Mouse (Mus musculus): ENCODE results near the gene Rab11fip2.

Gene Rab11fip2

DNA sequence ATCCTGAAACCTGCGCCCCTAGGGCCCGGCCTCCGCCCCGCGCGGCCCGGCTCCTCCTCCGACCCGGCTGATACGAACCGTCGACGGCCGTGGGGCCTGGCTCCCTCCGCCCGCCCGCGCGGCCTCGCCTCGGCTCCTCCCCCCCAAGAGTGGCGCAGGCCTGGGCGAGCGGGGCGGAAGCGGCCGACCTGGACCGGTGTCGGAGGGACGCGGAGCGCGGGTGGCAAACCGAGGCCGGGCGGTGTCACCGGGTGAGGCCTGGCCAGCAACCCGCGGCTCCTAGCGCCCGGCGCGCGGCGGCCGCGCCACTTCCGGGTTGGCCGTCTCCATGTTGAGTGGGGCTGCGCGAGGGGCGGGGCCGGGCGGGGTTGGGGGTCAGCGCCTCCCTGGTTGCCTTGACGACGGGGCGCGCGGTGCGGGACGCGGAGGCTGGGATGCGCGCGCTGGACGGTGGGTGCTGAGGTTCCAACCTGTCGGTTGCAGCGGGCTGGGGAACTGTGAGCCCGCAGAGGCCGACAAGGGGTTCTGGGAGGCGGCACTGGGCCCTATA lies at the start of gene Rab11fip2:
Gene Rab11fip2 (minus strand): TSS at position 333 of the 550 bp plus-strand sequence.
- DNase-seq = peak; percentile 70 to 71

DNA sequence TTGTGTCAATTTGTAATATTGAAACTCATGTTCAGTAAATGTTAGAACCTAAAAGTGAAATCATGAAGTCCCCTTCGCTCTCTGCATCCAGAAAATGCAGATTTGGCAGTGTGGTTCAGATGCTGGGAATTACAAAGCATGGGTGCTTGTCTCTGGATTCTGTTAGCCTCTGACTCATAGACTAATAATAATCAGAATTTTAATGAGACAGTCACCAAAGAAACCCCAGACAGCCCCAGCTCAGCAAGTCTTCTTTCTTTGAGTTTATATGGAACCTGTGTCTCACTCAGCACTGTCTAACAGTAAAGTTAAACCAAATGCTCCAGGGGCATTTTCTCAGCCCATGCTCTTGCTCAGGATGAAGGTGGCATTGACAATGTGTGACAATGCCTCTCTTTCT lies 38.1 kb upstream of the Rab11fip2 start:
- no peak for DNase-seq

DNA sequence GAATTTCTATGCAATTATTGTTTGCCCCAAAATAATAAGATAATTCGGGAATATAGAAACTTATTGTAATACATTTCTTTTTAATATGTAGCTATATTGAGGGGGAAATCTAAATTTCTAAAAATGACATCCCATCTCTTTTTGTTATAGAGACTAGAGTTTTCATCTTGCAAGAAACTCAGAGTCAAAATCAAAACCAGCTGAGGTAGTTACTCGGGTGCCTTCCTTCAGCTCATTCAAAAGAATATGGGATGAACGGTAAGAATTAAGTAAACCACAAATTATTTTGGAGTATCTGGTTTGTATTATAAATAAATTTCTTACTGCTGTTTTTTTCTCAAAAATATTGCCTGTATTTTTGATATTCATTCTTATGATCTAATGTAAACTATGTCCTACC lies 11.5 kb upstream of the Rab11fip2 start:
- no peak for DNase-seq

DNA sequence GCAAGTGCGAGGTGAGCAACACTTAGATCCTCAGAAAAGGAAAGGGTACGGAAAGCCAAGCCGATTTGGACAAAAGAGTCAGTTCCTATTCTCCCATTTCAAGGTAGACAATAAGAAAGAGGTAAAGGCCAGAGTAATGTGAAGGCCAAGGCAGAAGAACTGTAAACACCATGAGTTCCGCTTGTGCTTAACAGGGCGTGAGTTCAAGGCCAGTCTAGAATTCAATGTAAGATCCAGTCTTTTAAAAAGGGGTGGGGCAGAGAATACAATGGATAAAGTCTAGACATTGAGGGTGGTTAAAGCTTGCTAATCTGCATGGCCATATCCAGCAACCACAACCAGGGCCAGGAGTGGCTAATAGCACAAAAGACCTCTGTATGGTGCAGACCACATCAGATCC lies 6.3 kb upstream of the Rab11fip2 start:
- DNase-seq = no peak

DNA sequence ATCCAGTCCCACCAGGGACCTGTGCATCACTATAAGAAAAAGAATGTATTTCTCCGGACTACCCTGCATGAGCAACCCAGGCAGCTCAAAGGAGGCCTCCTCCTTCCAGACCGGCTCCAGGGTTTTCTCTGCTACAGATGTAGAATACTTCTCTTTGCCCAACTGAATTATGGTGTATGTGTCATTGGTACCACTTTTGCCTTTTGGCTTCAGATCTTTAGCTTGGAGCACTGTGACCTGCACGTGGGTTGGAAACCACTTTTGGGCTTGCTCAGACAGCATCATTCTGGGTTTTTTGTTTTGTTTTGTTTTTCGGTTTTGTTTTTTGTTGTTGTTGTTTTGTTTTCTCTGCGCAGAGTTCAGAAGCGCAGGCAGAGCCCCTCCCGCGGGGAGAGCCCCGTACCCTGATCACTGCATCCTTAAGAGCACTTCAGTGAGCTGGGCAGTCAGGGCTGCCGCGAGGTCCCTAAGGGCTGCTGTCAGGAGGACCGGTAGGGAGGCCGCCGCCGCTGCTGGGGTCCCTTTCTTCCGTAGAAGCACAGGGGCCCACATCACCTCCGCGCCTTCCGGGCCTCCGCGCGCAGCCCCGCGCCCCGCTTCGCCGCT lies 635 bp downstream of the Rab11fip2 start:
- peak; percentile 3 to 7 for DNase-seq

DNA sequence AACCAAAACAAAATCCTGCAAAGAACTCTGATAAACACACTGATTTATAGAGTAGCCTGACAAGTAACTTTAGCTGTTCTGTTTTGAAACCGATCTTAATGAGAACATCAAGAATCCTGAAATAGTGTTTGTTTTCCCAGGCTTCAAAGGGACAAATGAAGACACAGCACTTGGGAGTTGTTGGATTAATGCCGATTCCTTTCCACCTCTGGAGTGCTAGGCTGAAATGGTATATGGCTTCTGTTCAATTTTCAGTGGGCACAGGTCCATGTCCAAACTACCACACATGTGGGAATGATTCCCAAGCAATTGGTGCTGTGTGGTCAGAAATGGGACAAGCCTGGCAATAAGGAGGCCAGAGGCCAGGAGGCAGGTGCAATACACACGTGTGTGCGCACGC lies 3.7 kb downstream of the Rab11fip2 start:
- DNase-seq = no peak

DNA sequence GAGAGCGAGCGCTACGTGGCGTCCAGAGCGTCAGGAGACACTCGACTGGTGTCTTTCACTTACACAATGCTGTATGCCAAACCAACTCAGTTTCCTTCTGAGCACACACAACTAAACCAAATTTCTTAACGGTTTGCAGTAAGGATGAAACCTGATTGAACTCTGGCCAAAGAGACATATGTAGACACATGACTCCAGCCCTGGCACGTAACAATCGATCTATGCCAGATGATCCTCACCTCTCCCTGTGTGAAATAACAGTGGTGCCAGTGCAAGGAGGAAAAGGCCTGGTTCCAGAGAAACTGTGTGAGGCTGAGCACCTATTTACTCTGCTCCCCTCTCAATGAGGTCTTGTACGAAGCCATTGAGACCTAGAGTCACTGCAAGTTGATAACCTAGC lies 11.4 kb downstream of the Rab11fip2 start:
- DNase-seq = no peak

DNA sequence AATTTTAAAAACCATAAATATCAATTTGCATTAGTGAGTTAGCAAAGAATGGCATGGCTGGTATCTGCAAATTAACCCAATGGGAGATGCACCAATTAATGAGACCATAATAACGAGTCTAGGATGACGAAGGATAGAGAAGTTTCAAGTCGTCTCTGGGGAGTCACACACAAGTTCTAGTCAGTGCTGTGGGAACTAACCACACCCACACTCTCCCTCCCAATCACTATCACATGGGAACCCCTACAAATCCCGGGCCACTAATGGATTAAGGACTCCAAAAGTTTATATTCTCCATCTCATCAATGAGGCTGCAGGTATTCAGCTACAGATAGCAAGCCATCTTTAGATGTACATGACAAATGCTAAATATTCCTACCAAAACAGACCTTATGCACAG lies 14.8 kb downstream of the Rab11fip2 start:
- DNase-seq = no peak

DNA sequence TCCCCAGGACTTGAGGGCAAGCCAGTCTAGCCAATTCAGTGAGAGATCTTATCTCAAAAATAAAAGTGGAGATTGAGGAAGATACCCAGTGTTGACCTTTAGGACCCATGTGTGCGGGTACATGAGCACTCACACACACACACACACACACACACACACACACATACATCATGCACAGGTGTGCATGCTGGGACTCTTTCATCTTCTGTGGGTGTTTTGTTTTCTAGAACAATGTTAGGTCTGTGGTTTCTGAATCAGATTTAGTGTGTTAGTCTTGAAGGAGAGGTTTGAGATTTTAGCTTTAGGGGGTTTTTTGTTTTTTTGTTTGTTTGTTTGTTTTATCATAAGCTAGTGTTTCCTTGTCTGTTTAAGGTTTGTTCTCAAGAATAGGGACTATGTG lies 17.3 kb downstream of the Rab11fip2 start:
- DNase-seq = no peak

DNA sequence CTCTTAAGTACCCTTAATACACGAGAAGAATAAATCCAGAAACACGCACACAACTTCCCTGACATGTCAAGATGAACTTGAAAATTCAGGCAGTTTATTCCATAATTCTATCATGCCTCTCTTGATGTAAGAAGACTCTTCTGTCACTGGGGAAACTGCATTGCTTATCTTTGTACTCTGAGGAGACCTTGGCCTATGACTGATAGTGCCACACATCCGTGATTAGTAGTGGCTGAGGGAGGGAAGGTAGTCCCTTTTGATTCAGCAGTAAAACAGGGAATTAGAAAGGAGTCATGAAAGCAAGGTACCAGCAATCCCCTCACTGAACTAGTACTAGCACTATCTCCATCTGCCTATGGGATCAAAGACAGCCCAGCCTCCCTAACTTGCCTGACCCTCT lies 22.6 kb downstream of the Rab11fip2 start:
- DNase-seq = no peak

DNA sequence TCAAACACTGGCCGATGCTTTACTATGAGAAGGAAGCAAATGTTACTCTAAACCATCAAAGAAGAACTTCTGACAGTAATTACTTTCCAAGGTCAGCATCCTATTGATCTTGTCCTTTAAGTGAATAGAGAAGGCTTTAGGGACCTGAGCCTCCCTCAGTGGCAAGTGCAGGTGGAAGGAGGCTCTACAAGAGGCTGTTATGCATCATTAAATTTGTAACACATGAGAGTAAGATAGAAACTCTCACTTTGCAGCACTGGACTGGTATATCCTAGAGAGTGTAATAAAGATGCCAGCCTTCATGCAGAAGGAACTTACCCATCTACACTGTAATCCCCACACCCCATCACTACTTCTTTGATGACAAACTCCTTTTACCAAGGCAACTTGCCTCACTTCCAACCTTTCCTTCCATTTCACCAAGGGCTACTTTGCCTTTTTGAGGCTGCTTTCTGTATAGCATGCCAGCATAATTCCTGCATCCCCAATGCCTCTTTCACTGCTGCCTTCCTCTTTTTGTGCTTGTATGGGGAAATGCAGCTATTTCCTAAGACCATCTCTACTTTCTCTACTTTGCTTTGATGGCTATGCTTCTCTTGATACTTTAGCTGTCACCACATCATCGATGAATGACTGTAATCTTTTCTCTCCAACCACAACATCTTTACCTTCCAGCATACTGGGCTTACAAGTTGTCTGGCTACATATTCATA lies 25.4 kb downstream of the Rab11fip2 start:
- DNase-seq = no peak

DNA sequence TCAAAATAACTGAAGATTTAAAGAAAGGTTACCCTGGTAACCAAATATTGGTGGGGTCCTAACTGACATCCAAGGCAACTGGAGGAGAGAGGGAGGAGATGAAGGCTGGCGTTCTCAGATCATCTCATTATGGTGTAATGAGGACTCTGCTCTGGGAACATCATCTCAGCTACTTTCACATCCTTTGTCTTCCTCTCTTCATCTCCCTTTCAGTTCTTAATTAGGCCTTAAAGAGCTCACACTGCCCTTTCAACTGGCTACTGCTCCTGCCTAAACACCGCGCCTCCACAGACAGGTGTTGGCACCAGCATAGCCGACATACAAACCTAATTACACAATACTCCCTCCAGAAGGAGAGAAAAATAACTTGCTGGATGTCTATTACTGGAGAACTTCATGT lies 31.9 kb downstream of the Rab11fip2 start:
- DNase-seq = no peak

DNA sequence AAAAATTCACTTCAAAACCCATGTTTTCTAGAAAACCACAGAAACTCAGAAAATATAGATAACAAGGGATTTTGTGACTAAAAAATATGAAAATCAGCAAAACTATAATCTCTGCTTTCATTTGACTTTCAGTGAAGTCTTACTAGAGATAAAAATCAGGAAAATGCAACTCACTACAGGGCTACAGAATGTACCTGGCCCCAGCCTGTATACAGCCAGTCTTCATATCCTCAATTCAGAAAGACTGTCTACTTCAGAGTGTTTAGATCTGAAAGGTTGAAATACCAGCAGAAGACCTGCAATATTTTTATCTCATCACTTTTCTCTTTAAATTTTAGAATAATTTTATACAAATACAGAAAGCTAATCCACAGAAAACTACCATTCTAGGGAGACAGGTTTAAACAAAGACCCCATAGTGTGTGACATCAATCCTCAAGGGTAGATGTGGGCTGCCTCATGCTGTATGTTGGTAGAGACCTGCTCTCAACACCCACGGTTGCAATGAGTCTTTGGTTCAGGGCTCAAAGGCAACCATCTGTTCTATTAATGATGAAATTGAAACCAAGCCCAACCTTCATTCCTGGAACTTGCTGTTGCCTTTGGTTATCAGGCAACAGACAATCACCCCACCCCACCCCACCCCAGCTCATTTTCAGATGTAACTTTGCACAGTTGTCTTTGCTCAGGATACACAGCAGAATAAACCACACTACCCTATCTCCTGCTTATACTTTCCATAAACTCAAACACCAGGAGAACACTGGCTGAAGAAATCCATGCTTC lies 38.0 kb downstream of the Rab11fip2 start:
- no peak for DNase-seq

DNA sequence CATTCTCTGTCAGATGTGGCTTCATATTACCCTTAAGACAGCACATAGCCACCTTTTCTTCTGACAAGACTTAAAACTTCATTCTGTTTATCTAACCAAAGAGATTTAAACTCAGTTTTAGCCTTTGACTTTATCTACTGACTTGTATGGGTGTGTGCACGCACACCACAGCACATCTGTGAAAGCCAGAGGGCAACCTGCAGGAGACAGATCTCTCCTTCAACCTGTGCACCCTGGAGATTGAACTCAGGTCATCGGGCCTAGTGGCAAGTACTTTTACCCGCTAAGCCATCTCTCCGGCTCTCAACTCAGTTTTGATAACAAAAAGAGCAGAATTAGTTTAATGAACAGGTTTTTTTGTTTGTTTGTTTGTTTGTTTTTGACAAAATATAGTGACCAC lies 43.5 kb downstream of the Rab11fip2 start:
- no peak for DNase-seq

DNA sequence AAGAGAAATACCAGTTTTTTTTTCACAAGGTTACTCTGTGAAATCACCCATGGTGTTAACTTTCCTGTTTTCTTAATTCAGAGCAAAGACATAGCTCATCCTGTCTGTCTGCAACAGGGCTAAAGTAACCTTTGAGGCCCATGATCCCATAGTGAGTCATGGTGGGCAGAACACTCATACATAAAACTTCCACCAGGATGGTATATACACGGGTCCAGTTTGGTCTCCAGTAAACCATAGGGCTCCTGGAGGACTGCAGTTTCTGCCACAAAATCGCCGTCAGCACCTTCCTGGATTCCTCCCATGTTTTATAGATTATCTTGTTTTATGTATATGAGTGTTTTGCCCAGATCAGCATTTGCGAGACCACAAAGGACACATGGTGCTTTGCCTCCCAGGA lies 45.2 kb downstream of the Rab11fip2 start:
- no peak for DNase-seq

DNA sequence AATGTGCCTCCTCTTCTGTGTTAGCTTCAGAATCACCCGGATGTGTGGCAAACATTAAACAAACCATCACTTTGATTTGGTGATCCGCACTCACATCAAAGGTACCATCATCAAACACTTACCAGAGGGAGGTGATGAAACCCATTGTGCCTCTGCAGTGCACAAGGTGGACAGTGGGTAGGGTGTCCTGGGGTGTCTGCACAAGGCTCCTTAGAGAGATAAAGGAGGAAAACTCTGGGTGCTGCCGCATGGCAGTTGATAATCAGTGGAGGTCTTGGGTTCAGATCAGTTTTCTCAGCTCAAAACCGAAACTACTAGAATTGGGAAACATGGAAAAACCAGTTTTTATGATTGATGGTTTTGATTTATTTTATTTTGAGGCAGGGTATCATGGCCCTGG lies 54.1 kb downstream of the Rab11fip2 start:
- DNase-seq = no peak

DNA sequence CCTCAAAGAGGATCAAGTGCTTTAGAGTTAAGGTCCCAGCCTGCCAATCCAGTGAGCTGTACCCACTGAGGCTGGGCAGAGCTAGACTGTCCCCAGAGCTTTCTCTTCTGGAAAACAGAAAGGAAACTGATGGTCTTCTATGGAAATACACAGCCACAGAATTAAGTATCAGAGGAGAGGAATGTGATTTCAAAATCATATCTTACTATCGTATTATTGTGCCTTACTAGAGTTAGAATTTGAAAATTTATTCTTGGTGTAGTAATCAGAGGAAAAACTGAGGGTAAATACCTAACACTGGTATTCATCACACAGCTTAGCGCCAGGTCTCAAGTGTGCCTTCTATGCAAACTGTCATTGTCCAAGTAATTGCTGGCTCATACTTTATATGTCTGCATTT lies 54.6 kb downstream of the Rab11fip2 start:
- DNase-seq = no peak

DNA sequence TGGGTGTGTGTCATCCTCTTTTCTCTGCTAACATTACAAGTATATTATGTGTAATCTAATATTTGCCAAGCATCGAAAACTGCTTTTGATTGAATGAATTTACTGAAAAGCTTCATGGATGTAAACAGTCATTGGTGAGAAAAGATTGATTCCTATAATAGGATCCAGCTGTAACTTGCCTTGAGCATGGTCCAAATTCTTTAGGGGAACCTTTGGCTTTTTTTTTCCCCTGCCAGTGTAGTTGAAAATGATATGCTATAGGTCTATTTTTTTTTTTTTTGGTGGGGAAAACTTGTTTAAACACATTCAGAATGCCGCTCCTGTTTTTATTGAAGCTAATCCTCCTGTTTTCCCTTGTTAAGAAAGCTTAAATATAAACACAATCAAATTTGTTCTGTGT lies 55.6 kb downstream of the Rab11fip2 start:
- DNase-seq = no peak

DNA sequence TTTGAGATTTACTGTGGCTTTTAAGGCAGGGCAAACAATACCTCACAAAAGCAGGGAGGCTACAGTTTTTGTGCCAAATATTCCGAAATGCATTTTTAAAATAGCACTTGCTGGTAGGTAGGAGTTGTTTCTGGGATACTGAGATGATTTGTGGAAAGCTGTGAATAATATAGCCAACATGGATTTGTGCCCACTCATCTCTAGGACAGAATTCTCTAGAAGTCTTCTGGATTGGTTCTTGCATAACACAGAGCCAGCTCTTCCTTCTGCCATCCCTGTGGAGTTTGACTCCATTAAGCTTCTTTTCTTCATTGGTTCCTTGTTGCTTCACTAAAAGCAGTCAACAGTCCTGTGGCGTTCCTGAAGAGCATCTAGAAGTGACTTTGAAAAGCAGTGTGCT lies 58.2 kb downstream of the Rab11fip2 start:
- DNase-seq = no peak

DNA sequence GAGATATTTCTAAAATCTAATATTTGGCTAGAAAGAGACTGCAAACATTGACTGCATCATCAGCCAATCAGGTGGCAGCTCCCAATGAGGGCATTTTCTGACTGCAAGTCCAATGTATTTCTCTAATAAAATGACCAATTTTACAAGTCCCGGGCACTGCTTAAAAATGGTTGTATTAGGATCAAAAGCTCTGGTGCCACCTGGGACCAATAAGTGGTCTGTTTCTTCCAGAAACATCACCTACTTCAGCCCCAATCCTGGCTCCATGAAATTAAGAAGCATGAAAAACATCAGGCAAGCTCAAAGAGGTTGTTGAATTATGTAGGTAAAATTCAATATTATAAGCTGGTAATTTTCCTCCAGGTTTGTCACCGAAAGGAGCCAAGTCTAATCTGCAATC lies 66.2 kb downstream of the Rab11fip2 start:
- no peak for DNase-seq

DNA sequence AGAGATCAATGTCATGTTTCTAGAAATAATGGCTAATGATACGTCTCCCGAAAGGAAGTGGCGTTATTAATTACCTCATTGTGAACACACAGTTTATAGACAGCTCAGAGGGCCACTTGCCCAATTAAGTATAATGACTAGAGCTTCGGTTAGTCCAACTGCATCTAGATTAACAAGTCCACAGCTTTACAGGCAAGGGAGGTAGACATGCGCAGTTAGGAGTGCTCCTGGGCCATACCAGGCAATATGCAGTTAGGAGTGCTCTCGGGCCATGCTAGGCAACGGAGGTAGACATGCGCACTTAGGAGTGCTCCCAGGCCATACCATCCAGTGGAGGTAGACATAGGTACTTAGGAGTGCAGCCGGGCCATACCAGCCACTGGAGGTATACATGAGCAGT lies 76.8 kb downstream of the Rab11fip2 start:
- no peak for DNase-seq

DNA sequence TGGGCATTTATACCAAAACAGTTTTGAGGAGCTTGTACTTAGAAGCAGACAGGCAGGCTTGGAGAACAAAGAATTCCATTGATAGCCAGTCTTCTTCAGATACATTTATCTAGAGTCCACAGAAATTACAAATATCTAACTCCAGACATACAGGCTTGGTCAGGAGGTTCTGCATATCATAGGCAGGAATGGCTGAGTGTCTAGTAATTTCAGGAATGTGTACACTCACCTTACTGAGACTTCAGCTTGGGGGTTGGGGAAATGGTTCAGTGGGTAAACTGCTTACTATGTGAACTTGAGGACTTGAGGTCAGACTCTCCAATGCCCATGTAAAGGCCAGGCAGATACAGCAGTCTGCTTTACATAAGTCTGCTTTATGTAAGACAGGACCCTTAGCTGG lies 81.0 kb downstream of the Rab11fip2 start:
- no peak for DNase-seq

DNA sequence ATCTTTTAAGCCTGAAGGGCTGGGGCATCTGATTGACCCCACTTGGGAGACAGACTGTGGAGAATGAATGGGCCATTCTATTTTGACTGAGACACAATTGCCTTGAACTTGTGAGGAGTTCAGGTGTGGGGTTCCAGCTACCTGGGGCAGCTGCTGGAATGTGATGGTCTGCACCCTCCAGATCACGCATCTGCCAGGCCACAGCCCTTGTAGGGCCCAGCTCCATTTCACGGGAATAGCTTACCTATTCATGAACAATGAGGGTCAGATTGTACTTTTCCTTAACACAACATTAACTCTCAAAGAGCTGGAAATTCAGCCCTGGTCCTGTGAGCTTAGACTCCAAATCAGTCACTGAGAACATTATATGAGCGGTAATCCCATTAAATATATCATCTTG lies 82.7 kb downstream of the Rab11fip2 start:
- DNase-seq = no peak

DNA sequence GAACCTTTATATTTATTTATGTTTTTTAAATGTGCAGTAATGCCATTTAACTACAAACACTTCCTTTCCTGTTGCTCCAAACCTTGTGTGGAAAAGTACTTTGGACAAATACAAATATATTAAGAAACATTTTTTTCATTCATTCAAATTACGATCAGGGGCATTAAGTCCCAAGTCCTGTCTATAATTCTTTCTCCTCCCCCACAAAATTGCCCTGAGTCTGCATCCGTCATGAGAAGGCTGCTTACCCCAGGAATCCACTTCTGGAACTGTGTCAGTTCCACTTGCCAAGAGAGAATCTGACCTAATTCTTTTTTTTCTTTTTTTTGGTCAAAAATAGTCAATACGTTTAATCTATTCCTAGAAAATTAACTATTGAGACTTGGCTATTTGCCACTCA lies 90.4 kb downstream of the Rab11fip2 start:
- DNase-seq = no peak

Measured in thymus, adult 18-20 months (tissue).